Mouse (Mus musculus): ENCODE measurements around the gene Gm19402. TPM values are rescaled to one million over a fixed set of nuclear protein-coding genes. Genes with fewer than 3 reads are reported as not detected.

The Gm19402 gene
- polyA plus RNA-seq, 1 experiment, result not detected

DNA sequence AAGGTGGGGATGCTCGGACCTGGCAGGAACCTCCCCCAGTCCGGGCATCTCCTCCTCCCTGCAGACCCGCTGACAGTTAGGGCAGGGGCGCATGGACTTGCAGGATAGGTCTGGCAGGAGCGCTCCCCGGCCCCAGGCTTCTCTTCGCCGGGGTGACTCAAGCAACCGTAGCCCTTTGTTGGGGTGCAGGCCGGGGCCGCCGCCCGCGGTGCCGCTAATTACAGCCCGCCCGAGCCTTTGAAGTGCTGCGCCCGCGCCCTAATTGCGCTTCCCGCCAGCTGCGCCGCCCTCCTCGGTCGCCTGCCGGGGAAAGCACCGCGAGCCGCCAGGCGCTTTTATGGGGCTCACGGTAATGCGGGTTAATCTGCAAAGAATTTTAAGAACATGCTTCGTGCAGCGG is 13.0 kb downstream of the Gm19402 start:
- H3K4me3 ChIP-seq (ENCODE audit: low read depth, low read length), result peak overlapping the region; percentile 21
- no peaks in the 10 kb centered on the region for H3K36me3 ChIP-seq (ENCODE audit: control insufficient read depth, insufficient read depth, low read length, poor library complexity, severe bottlenecking)
- no peaks in the 10 kb centered on the region for H3K9me3 ChIP-seq (replicated peaks; ENCODE audit: control insufficient read depth, insufficient read depth, low read length, poor library complexity, severe bottlenecking)
- peaks cover 3% of the 10 kb centered on the region; the same call in 1 of the 2 replicates for H3K27me3 ChIP-seq (ENCODE audit: control insufficient read depth, insufficient read depth, low read length, poor library complexity, severe bottlenecking)
- TF ChIP-seq CTCF (IDR thresholded peaks at IDR 0.05; ENCODE audit: low read depth, low read length) (no peak), POLR2A (IDR thresholded peaks at IDR 0.05; ENCODE audit: insufficient read depth, low read length) (no peak), EP300 (IDR thresholded peaks at IDR 0.05; ENCODE audit: insufficient read depth, low read depth, low read length) (no peak)
- no peaks in the 10 kb centered on the region for H3K4me1 ChIP-seq (ENCODE audit: control insufficient read depth, insufficient read depth, low read length)
- no peak overlapping the region for H3K27ac ChIP-seq (ENCODE audit: insufficient read depth, low read length)
- H3K9ac ChIP-seq (ENCODE audit: low read depth, poor library complexity, severe bottlenecking), result peak overlapping the region; percentile 29; the same call in 1 of the 2 replicates

DNA sequence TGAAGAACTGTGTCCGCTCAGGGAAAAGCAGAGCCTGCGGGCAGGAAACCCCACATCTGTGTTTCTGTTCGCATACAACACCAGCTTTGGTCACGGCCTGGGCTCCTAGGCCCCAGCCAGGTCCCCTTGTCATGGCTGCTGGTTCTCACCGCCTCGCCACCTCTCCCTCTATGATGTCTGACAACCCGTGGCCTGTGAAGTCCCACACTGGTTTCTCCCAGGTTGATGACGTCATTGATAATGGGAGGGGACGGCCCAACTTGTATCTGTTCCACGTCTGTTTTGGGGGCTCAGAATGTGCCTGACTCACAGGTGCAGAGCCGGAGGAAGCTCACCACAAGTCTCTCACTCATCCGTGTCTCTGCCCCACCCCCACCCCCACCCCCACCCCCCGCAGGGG is 16.8 kb downstream of the Gm19402 start:
- H3K4me1 ChIP-seq (ENCODE audit: control insufficient read depth, insufficient read depth, low read length), result no peaks in the 10 kb centered on the region
- H3K4me3 ChIP-seq (ENCODE audit: low read depth, low read length), result no peak overlapping the region
- no peaks in the 10 kb centered on the region for H3K36me3 ChIP-seq (ENCODE audit: control insufficient read depth, insufficient read depth, low read length, poor library complexity, severe bottlenecking)
- no peaks in the 10 kb centered on the region for H3K9me3 ChIP-seq (replicated peaks; ENCODE audit: control insufficient read depth, insufficient read depth, low read length, poor library complexity, severe bottlenecking)
- no peak overlapping the region for H3K9ac ChIP-seq (ENCODE audit: low read depth, poor library complexity, severe bottlenecking)
- TF ChIP-seq CTCF (IDR thresholded peaks at IDR 0.05; ENCODE audit: low read depth, low read length) (no peak), EP300 (IDR thresholded peaks at IDR 0.05; ENCODE audit: insufficient read depth, low read depth, low read length) (no peak)
- H3K27ac ChIP-seq (ENCODE audit: insufficient read depth, low read length), result no peak overlapping the region
- peaks cover 3% of the 10 kb centered on the region; the same call in 1 of the 2 replicates for H3K27me3 ChIP-seq (ENCODE audit: control insufficient read depth, insufficient read depth, low read length, poor library complexity, severe bottlenecking)

DNA sequence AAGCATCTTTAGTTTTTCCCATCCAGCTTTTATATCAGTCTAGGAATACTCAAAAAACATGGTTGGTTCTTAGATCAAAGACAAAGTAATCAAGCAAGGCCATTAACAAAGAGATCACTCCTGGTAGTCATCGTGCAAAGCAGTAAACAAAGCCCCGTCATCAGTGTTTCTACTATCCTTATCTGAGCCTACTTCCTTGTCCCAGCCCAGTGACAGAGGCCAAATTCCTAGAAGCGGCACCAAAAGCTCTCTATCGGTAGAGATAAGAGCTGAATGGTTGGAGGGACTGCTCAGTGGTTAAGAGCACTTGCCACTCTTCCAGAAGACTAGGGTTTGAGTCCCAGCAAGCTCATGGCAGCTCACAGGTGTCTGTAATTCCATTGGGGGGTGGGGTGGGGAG is 19.0 kb downstream of the Gm19402 start:
- no peaks in the 10 kb centered on the region for H3K27me3 ChIP-seq (ENCODE audit: control insufficient read depth, insufficient read depth, low read length, poor library complexity, severe bottlenecking)
- H3K27ac ChIP-seq (ENCODE audit: insufficient read depth, low read length), result no peak overlapping the region
- H3K9ac ChIP-seq (ENCODE audit: low read depth, poor library complexity, severe bottlenecking), result no peak overlapping the region
- H3K36me3 ChIP-seq (ENCODE audit: control insufficient read depth, insufficient read depth, low read length, poor library complexity, severe bottlenecking), result no peaks in the 10 kb centered on the region
- H3K9me3 ChIP-seq (replicated peaks; ENCODE audit: control insufficient read depth, insufficient read depth, low read length, poor library complexity, severe bottlenecking), result no peaks in the 10 kb centered on the region
- TF ChIP-seq POLR2A (IDR thresholded peaks at IDR 0.05; ENCODE audit: insufficient read depth, low read length), result no peak
- no peak for TF ChIP-seq CTCF (IDR thresholded peaks at IDR 0.05; ENCODE audit: low read depth, low read length)
- TF ChIP-seq EP300 (IDR thresholded peaks at IDR 0.05; ENCODE audit: insufficient read depth, low read depth, low read length), result no peak
- no peak overlapping the region for H3K4me3 ChIP-seq (ENCODE audit: low read depth, low read length)
- H3K4me1 ChIP-seq (ENCODE audit: control insufficient read depth, insufficient read depth, low read length), result no peaks in the 10 kb centered on the region

GRCm38 (mm10) chr10:77670710-77671109 is 19.8 kb downstream of the Gm19402 start:
- Histone ChIP-seq H3K27me3 (ENCODE audit: control insufficient read depth, insufficient read depth, low read length, poor library complexity, severe bottlenecking) (no peaks in the 10 kb centered on the region), H3K4me1 (ENCODE audit: control insufficient read depth, insufficient read depth, low read length) (no peaks in the 10 kb centered on the region), H3K9ac (ENCODE audit: low read depth, poor library complexity, severe bottlenecking) (no peak overlapping the region), H3K36me3 (ENCODE audit: control insufficient read depth, insufficient read depth, low read length, poor library complexity, severe bottlenecking) (no peaks in the 10 kb centered on the region), H3K4me3 (ENCODE audit: low read depth, low read length) (no peak overlapping the region), H3K27ac (ENCODE audit: insufficient read depth, low read length) (no peak overlapping the region), H3K9me3 (replicated peaks; ENCODE audit: control insufficient read depth, insufficient read depth, low read length, poor library complexity, severe bottlenecking) (no peaks in the 10 kb centered on the region)
- TF ChIP-seq CTCF (IDR thresholded peaks at IDR 0.05; ENCODE audit: low read depth, low read length), result no peak
- TF ChIP-seq POLR2A (IDR thresholded peaks at IDR 0.05; ENCODE audit: insufficient read depth, low read length), result no peak

GRCm38 (mm10) chr10:77667402-77667801 is 23.2 kb downstream of the Gm19402 start:
- no peaks in the 10 kb centered on the region for H3K4me1 ChIP-seq (ENCODE audit: control insufficient read depth, insufficient read depth, low read length)
- no peak overlapping the region for H3K9ac ChIP-seq (ENCODE audit: low read depth, poor library complexity, severe bottlenecking)
- no peak overlapping the region for H3K4me3 ChIP-seq (ENCODE audit: low read depth, low read length)
- no peaks in the 10 kb centered on the region for H3K27me3 ChIP-seq (ENCODE audit: control insufficient read depth, insufficient read depth, low read length, poor library complexity, severe bottlenecking)
- no peaks in the 10 kb centered on the region for H3K36me3 ChIP-seq (ENCODE audit: control insufficient read depth, insufficient read depth, low read length, poor library complexity, severe bottlenecking)
- TF ChIP-seq POLR2A (IDR thresholded peaks at IDR 0.05; ENCODE audit: insufficient read depth, low read length), result no peak
- TF ChIP-seq EP300 (IDR thresholded peaks at IDR 0.05; ENCODE audit: insufficient read depth, low read depth, low read length), result no peak
- TF ChIP-seq CTCF (IDR thresholded peaks at IDR 0.05; ENCODE audit: low read depth, low read length), result no peak
- no peak overlapping the region for H3K27ac ChIP-seq (ENCODE audit: insufficient read depth, low read length)
- H3K9me3 ChIP-seq (replicated peaks; ENCODE audit: control insufficient read depth, insufficient read depth, low read length, poor library complexity, severe bottlenecking), result no peaks in the 10 kb centered on the region

GRCm38 (mm10) chr10:77666342-77666741 is 24.2 kb downstream of the Gm19402 start:
- no peak overlapping the region for H3K9ac ChIP-seq (ENCODE audit: low read depth, poor library complexity, severe bottlenecking)
- no peak overlapping the region for H3K27ac ChIP-seq (ENCODE audit: insufficient read depth, low read length)
- H3K4me1 ChIP-seq (ENCODE audit: control insufficient read depth, insufficient read depth, low read length), result no peaks in the 10 kb centered on the region
- TF ChIP-seq EP300 (IDR thresholded peaks at IDR 0.05; ENCODE audit: insufficient read depth, low read depth, low read length), result no peak
- no peak for TF ChIP-seq POLR2A (IDR thresholded peaks at IDR 0.05; ENCODE audit: insufficient read depth, low read length)
- TF ChIP-seq CTCF (IDR thresholded peaks at IDR 0.05; ENCODE audit: low read depth, low read length), result no peak
- H3K9me3 ChIP-seq (replicated peaks; ENCODE audit: control insufficient read depth, insufficient read depth, low read length, poor library complexity, severe bottlenecking), result no peaks in the 10 kb centered on the region
- no peaks in the 10 kb centered on the region for H3K36me3 ChIP-seq (ENCODE audit: control insufficient read depth, insufficient read depth, low read length, poor library complexity, severe bottlenecking)
- H3K4me3 ChIP-seq (ENCODE audit: low read depth, low read length), result no peak overlapping the region
- H3K27me3 ChIP-seq (ENCODE audit: control insufficient read depth, insufficient read depth, low read length, poor library complexity, severe bottlenecking), result no peaks in the 10 kb centered on the region

Measured in ES-Bruce4 (cell line).